Mouse (Mus musculus): ENCODE measurements around the gene Acot7.
A peak's percentile ranks its signal among the peaks of the same experiment; 100 is the strongest.

GRCm38 (mm10) chr4:152318517-152319234 lies 140.7 kb downstream of the Acot7 start, which contains the start of gene Rnf207:
- TF ChIP-seq CTCF (IDR thresholded peaks at IDR 0.05) (peak; percentile 72), EP300 (IDR thresholded peaks at IDR 0.05) (no peak)
